Mouse (Mus musculus) embryo, embryonic 10 days (tissue): ENCODE measurements around the gene Ptf1a.
A peak's percentile ranks its signal among the peaks of the same experiment; 100 is the strongest.

Source experiments
- DNase-seq: peaks from one replicate; pipeline ENCODE4 v3.0.0-alpha.2; 2015; ENCODE audit warnings: low spot score

Gene Ptf1a

GRCm38 (mm10) chr2:19444931-19445831 lies at the start of gene Ptf1a:
Gene Ptf1a (plus strand): TSS chr2:19445663.
- peak; percentile 56 for DNase-seq

- DNase-seq: no peak
These were observed 40.1 kb upstream of the Ptf1a start for GRCm38 (mm10) chr2:19405409-19405808.

DNA sequence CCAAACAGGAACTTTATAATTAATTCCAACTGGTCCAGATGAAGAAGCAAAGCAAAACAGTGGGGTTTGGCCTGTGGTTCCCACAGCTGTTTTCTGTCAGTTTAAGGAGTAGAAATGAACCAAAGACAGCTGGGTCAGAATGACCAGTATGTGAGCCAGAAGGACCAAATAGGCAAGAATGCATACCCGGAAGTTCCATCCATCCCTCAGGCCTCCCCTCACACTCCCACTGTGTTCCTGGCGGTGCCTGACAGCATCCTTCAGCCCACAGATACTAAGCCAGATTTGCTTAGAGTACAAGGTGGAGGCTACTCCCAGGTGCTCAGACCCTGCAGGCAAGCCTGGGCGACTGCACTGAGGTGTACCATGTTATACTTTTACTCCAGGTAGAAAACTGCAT lies 38.9 kb upstream of the Ptf1a start:
- DNase-seq: no peak

DNA sequence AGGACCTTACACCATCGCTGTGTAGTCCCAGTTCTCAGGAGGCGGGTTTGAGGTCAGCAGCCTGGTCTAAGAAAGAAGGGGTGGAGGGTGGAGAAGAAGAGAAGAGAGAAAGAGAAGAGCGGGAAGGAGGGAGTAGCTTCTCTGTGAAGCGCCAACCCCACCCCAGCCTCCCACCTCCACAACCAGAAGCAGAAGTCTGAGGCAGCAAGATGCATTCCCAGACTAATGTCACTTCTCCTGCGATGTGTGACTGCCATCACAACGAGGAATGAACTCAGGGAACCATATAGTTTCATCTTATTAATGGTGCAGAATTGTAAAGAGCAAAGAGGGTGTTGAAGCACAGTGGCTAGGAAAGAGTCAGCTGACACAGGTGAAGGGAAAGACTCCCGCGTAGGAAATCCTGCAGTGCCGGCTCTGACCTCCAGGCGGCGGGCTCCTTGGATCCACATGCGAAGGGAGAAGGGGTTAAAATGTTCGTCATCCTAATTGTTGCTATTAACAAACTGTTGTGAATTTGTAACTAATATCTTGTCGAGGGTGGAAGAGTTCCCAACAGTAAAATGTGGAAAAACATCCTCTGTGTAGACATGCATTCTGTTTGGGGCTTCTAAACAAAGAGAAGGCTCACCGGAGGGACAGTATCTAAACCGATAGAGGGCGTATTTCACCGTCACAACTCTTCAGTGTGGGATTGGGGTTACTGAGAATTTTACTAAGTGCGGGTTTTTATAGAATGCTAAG lies 31.1 kb upstream of the Ptf1a start:
- peak; percentile 58 for DNase-seq

DNA sequence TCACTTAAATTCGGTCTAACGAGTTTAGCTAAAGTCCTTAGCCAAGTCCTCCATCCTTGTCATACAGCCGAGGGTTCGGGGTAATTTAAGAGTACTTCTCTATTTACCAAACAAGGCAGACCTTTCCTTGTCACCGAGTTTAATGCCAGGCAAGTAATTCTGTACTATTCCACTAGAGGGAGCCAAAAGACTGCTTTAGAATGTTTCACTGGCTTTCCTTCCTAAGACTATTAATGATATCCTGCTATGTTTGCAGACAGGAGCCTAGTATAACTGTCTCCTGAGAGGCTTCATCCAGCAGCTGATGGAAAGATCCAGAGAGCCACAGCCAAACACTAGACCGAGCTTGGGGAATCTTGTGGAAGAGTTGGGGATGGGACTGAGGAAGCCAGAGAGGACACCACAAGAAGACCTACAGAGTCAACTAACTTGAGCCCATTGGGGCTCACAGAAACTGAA lies 30.4 kb upstream of the Ptf1a start:
- peak; percentile 76 for DNase-seq

- DNase-seq: no peak
These were observed 29.4 kb upstream of the Ptf1a start for GRCm38 (mm10) chr2:19416066-19416465.

DNA sequence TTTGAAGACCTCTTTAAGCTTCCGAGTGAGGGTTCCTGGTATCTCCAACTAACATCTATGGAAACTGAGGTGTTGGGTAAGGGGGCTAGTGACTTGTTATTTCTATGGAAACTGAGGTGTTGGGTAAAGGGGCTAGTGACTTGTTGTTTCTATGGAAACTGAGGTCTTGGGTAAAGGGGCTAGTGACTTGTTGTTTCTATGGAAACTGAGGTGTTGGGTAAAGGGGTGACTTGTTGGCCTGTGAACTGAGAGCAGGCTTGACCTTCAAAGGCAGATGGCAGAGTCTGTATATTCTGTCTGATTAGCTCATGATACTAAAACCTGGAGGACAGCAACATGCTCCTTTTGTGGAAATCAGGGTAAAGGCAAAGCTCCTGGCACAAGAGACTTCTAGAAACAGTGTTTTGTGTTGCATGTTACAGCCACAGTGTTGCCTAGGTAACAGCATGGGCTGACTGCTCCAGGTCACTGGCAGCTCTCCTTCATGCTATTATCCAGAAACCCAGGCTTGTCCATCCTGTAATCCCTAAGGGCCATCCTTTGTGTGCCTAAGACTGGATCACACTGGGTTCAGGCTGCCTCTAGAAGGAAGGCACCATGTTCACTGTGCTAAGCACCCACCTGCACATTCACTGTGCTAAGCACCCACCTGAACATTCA lies 25.6 kb upstream of the Ptf1a start:
- DNase-seq: no peak

DNA sequence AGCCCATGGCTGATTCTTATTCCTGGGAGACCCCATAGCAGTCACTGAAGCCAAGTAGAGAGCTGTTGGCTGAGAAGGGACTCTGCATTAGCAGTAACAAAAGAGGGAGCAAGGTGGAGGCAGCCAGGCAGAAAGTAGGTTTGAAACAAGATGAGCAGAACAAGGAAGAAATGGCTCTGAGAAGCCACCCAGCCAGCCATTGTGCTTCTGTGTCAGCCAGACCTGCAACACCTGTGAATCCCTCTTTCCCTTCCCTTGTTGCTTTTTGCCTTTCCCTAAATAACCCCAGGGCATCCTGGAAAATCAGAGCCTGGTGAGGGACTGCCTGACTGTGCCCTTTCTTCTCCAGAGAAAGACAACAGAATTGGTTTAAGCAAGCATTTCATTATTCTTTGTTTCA lies 23.2 kb upstream of the Ptf1a start:
- DNase-seq: no peak

- DNase-seq: no peak
These were observed 22.4 kb upstream of the Ptf1a start for GRCm38 (mm10) chr2:19423086-19423485.

DNA sequence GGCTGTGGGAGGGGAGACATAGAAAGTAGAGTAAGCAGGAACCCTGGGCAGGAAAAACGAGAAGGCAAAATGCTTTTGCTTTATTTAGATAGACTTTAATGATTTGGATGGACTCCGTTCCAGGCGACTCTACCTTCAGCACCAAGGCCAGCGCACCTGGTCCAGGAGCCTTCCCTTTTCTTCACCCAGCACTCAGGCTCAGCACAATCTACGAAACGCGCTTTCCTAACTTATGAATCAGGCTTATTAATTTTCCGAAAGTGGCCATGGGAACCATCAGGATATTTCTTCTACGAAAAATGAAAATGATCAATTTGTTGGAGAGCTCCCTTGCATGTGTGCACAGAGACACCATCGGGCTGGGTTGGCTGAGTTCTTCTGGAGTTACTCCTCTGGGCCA lies 16.4 kb upstream of the Ptf1a start:
- peak; percentile 90 for DNase-seq

DNA sequence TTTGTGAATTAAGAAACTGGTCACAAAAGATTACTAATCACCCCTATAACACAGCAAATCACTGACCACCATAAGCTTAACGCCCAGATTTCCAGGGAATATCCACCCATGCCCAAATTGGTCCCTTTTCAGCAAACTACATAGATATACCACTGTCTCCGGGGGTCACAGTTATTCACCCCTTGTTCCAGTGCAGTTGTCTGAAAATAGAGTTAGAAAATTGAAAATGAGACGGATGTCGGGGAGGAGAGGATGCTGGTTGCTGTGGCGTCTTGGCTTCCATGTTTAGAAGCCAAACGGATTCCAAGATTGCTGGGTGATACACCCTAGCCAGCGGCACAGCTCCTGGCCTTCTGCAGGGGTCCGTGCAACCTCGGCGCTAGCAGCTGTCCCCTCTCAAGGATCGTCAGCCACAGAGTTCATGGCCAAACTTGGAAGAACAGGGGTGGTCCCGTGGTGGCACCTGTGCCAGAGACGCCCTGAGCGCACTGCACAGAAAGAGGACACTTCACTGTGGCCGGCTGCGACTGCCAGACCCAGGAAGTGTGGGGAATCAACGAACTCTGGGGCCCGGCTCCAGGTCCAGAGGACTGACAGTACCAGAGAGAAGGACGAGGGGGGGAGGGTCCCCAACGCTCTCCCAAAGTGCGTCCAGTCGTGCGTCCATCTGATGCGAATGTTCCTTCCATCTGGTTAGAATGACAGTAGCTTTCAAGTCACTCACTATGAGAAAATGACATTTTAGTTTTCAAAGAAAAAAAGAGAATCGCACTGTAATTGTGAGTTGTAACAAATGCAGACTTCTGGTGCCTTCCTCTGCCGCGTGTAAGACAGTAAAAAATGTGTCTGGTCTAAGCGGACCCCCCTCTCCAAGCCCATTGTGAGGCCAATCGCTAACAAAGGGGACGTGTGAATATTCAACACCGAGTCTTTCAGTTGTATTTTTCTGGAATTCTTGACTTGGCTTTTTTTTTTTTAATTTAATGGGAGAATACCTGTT lies 15.5 kb upstream of the Ptf1a start:
- DNase-seq: no peak

DNA sequence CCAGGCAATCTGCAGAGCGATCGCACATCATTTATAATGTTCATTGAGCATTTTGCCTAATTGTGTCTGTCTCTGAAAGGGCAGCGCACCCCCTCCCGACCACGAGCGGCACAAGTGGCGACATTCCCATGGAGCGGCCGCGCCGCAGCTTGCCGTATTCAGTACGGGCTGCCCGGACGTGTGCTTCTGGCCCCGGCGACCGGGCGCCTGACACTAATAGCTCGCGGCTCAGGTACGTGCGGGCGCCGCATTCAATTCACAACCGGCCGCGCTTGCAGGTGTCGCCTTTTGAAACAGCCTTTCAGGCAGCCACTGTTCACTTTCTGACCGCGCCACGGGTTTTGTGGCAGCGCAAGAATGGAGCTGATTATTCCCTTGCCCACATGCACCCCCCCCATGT lies 14.7 kb upstream of the Ptf1a start:
- DNase-seq: peak; percentile 47

GRCm38 (mm10) chr2:19431186-19431585 lies 14.3 kb upstream of the Ptf1a start:
- peak; percentile 58 for DNase-seq

DNA sequence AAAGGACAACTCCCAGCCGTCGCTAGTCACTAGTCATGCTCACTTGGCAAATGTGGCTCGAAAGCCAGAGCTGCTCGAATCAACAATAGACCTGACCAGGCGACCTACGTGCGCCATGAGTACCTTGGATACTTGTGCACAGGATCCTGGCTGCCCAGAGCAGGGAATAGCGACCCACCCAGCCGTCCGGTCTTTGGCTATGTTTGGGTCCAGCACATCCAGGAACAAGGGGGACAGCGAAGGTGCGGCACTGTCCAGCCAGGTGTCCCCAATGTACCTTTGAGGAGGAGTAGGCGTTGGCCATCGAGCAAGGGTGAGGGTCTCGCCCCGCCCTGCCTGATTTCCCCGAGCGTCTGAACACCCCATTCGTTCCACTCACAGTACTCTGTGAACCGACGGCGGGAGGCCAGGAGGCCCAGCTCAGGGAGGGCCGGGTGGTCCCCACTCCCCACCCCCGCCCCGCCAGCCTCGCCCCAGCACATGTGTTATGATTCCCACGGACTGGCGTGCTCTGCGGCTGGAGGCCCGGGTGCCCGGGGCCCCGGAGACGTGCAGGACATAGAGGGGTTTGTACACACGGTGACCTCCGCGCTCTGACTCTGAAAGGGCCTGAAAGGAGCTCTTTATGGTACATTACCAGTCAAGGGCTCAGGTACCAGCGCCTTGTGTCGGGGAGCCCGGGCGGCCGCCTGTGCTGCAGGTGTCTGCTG lies 13.7 kb upstream of the Ptf1a start:
- DNase-seq: no peak

GRCm38 (mm10) chr2:19444346-19444745 lies 1.1 kb upstream of the Ptf1a start:
- DNase-seq: no peak

DNA sequence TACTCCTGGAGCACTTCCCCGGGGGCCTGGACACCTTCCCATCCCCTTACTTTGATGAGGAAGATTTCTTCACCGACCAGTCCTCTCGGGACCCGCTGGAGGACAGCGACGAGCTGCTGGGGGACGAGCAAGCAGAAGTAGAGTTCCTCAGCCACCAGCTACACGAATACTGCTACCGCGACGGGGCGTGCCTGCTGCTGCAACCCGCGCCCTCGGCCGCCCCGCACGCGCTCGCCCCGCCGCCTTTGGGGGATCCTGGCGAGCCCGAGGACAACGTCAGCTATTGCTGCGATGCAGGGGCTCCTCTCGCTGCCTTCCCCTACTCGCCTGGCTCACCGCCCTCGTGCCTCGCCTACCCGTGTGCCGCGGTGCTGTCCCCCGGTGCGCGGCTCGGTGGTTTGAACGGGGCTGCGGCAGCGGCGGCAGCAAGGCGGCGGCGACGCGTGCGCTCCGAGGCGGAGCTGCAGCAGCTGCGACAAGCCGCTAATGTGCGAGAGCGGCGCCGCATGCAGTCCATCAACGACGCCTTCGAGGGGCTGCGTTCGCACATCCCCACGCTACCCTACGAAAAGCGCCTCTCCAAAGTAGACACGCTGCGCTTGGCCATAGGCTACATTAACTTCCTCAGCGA lies 523 bp downstream of the Ptf1a start:
- DNase-seq: no peak

DNA sequence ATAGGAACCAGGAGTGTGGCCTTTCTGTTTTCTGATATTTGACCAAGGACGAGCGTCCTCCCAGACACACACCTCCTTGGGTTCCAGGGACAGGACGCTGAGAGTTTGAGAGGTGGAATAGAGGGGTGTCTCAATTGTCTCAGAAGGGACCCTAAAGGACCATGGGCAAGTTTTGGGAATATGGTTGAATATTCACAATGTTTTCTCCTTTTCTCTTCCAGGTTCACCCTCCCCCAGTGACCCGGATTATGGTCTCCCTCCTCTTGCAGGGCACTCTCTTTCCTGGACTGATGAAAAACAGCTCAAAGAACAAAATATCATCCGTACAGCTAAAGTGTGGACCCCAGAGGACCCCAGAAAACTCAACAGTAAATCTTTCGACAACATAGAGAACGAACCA lies 1.3 kb downstream of the Ptf1a start:
- DNase-seq: no peak

DNA sequence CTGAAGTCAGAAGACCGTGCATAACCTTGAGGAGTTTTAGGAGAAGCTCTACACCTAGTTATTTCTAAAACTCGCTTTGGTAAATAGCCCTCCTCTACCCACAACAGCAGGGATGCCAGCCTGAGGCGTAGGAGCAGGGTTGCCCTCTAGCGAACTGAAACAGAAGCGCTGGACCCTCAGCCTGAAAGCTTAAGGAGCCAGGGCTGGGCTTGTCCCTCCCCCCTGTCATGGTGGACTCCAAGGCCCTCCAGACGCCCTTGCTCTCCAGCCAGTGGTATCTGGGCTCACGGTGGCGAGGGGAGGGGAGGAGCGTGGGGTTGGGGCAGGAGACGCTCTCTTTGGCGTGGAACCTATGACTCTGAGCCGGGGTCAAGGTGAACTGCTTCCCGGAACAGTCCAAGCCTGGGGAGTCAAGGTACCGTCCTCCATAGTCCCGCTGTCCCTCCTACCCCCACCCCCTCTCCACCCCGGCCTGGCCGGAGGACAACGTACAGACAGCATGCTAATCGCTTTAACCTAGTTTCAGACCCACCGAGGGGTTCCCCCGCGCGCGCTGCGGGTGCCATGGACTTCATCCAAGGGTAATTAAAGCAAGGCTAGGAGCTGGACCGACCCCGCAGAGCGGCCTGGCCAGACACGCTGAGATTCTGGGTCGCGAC lies 2.7 kb downstream of the Ptf1a start:
- DNase-seq: peak; percentile 85

- DNase-seq: no peak
These were observed 3.8 kb downstream of the Ptf1a start for GRCm38 (mm10) chr2:19449308-19449707.
